Mouse (Mus musculus) lung, embryonic 15.5 days (tissue): ENCODE results near the gene Pakap. TPM values are rescaled to one million over a fixed set of nuclear protein-coding genes. Genes with fewer than 3 reads are reported as not detected.

Experiments
- ATAC-seq: fragments of 200-750 bp; cut with Nextera tagmentation; 2 replicates; pipeline ENCODE4 v1.8.0; 2017; ENCODE audit warnings: moderate number of reproducible peaks, borderline replicate concordance; ENCODE audit not compliant: low FRiP score, low TSS enrichment; ENCODE audit errors: extremely low read depth
- H3K27ac ChIP-seq: fragments of 300-500 bp; sonication (generic); 2 replicates; pipeline ENCODE4 v1.5.1; 2015; ENCODE audit warnings: moderate library complexity, mild to moderate bottlenecking, inconsistent platforms
- H3K27me3 ChIP-seq: fragments of 300-500 bp; sonication (generic); 2 replicates; pipeline ENCODE4 v1.6.1; 2015; ENCODE audit warnings: inconsistent platforms
- H3K36me3 ChIP-seq: fragments of 300-500 bp; sonication (generic); 2 replicates; pipeline ENCODE4 v1.6.1; 2015; ENCODE audit warnings: inconsistent platforms
- H3K4me1 ChIP-seq: fragments of 300-500 bp; sonication (generic); 2 replicates; pipeline ENCODE4 v1.6.1; 2015; ENCODE audit warnings: inconsistent platforms
- H3K4me2 ChIP-seq: fragments of 300-500 bp; sonication (generic); 2 replicates; pipeline ENCODE4 v1.6.1; 2015; ENCODE audit warnings: inconsistent platforms, mild to moderate bottlenecking, moderate library complexity
- H3K4me3 ChIP-seq: fragments of 300-500 bp; sonication (generic); 2 replicates; pipeline ENCODE4 v1.5.1; 2015; ENCODE audit warnings: mild to moderate bottlenecking, inconsistent platforms
- H3K9ac ChIP-seq: fragments of 300-500 bp; sonication (generic); 2 replicates; pipeline ENCODE4 v1.6.1; 2015; ENCODE audit warnings: inconsistent platforms
- H3K9me3 ChIP-seq: fragments of 300-500 bp; sonication (generic); 2 replicates; pipeline ENCODE4 v1.6.1; 2016; ENCODE audit warnings: inconsistent platforms
- WGBS: fragments of 180-500 bp; shearing (Covaris S2); methylation state at CpG from one replicate; pipeline ENCODE4 v1.1.7; 2015; 5-methylcytosine and 5-hydroxymethylcytosine counted together
- polyA plus RNA-seq: library from polyadenylated mRNA; unstranded; fragments of >200 nt; fragmentation: Nextera tagmentation; extraction: Ambion mirVana; gene quantifications from 2 replicates; pipeline ENCODE4 v1.2.1, GENCODE M21; 2015

Gene Pakap
- polyA plus RNA-seq, 1 experiment from 2014 or later = 47.7 TPM

- no peak overlapping the region for H3K27ac ChIP-seq
- no peak for ATAC-seq
- H3K27me3 ChIP-seq = no peaks in the 10 kb centered on the region
- H3K36me3 ChIP-seq = peaks cover 3% of the 10 kb centered on the region; the same call in 1 of the 2 replicates
- H3K9ac ChIP-seq = no peak overlapping the region
- H3K9me3 ChIP-seq = no peaks in the 10 kb centered on the region
- H3K4me1 ChIP-seq = no peaks in the 10 kb centered on the region
- H3K4me3 ChIP-seq = no peak overlapping the region
- no peak overlapping the region for H3K4me2 ChIP-seq
- WGBS = 85% methylated on average over 12 of the region's 12 CpGs
Measured at GRCm38 (mm10) chr4:57656388-57656787, 88.4 kb downstream of the Pakap start.

- Histone ChIP-seq H3K9me3 (no peaks in the 10 kb centered on the region), H3K9ac (no peak overlapping the region), H3K4me1 (no peaks in the 10 kb centered on the region), H3K27ac (no peak overlapping the region), H3K4me2 (no peak overlapping the region), H3K27me3 (no peaks in the 10 kb centered on the region), H3K4me3 (no peak overlapping the region), H3K36me3 (peaks cover 3% of the 10 kb centered on the region; the same call in 1 of the 2 replicates)
- WGBS = 92% methylated on average over 3 of the region's 3 CpGs
- no peak for ATAC-seq
Measured at GRCm38 (mm10) chr4:57656861-57657260, 88.9 kb downstream of the Pakap start.

GRCm38 (mm10) chr4:57660470-57660869, 92.5 kb downstream of the Pakap start:
- no peak overlapping the region for H3K9ac ChIP-seq
- no peak overlapping the region for H3K4me3 ChIP-seq
- 0 out of 2 replicates have a peak, but pooled peaks cover 3% of the 10 kb centered on the region for H3K36me3 ChIP-seq
- no peak overlapping the region for H3K27ac ChIP-seq
- no peak overlapping the region for H3K4me2 ChIP-seq
- ATAC-seq = no peak
- H3K9me3 ChIP-seq = no peaks in the 10 kb centered on the region
- no peaks in the 10 kb centered on the region for H3K4me1 ChIP-seq
- H3K27me3 ChIP-seq = no peaks in the 10 kb centered on the region
- 20% methylated on average over 4 of the region's 4 CpGs for WGBS

DNA sequence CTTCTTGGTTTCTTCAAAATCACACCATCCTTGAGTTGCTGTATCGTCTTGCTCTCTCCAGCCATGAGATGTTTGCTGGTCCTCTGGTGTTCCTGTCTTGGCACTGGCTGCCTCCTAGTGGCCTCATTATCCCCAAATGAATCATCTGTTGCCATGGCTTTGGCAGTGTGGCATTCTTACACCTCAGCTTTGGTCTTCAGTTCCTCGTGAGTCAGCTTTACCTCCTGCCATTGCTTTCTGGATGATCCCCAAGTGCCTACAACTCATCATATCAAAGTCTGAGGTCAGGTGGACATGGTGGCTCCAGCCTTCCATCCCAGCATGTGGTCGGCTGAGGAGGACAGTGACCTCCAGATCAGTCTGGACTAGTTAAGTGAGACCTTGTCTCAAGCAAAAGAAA, 98.1 kb downstream of the Pakap start:
- Histone ChIP-seq H3K36me3 (no peaks in the 10 kb centered on the region), H3K27ac (no peak overlapping the region), H3K4me3 (no peak overlapping the region), H3K27me3 (no peaks in the 10 kb centered on the region), H3K9me3 (no peaks in the 10 kb centered on the region), H3K9ac (no peak overlapping the region), H3K4me1 (no peaks in the 10 kb centered on the region), H3K4me2 (no peak overlapping the region)
- no peak for ATAC-seq
- WGBS = 64% methylated on average over 3 of the region's 3 CpGs

GRCm38 (mm10) chr4:57670813-57671469, 103.0 kb downstream of the Pakap start:
- no peak overlapping the region for H3K9ac ChIP-seq
- H3K9me3 ChIP-seq = no peaks in the 10 kb centered on the region
- WGBS = 44% methylated on average over 7 of the region's 7 CpGs
- H3K36me3 ChIP-seq = no peaks in the 10 kb centered on the region
- H3K4me3 ChIP-seq = no peak overlapping the region
- no peak for ATAC-seq
- no peak overlapping the region for H3K27ac ChIP-seq
- H3K4me2 ChIP-seq = no peak overlapping the region
- peaks cover 30% of the 10 kb centered on the region for H3K4me1 ChIP-seq
- H3K27me3 ChIP-seq = no peaks in the 10 kb centered on the region

GRCm38 (mm10) chr4:57672541-57672940, 104.6 kb downstream of the Pakap start:
- 75% methylated on average over 4 of the region's 4 CpGs for WGBS
- no peaks in the 10 kb centered on the region for H3K27me3 ChIP-seq
- H3K4me1 ChIP-seq = peaks cover 34% of the 10 kb centered on the region
- H3K27ac ChIP-seq = no peak overlapping the region
- no peak overlapping the region for H3K4me2 ChIP-seq
- no peak for ATAC-seq
- H3K36me3 ChIP-seq = no peaks in the 10 kb centered on the region
- no peak overlapping the region for H3K4me3 ChIP-seq
- no peaks in the 10 kb centered on the region for H3K9me3 ChIP-seq
- H3K9ac ChIP-seq = no peak overlapping the region

DNA sequence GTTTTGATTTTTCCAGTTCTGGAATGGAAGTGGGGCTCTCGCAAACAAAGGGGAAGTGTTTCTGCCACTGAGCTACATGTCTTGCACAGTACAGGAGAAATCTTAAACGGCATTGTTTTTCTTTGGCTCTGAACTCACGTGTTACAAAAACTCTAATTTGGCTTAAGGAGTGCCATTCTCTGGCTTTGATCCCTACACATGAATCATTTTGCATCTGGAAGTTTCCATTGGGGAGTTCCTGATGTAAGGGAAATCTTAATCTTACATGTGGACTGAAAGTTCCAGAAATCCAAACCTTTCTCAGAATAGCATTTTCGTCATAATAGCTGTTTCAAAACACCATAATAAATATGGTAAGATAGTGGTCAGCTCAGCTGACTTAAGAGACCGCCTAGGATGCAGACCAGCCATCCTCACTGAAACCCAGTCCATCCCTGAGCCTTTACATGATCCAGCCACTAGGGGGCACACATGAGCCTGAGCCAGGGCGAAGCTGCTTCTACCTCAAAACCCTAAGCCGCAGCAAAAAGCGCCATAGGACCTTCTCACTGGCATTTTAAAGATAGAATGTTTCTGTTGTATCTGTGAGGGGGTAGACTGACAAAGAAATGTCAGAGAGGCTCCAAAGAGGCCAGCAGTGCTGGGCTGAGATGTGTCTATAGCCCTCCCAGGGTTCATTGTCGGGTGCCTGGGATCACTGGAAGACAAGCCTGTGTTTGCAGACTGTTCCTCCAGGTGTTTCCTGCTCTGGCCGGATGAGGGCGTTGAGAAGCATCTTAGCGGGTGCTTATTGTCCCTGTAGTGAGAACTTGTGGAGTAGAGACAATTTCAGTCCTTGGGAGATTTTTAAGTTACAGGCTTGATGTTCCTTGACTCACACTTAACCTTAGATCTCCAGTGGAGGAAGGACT, 105.3 kb downstream of the Pakap start:
- 11% methylated on average over 12 of the region's 12 CpGs for WGBS
- ATAC-seq = no peak; the same call in 1 of the 2 replicates
- Histone ChIP-seq H3K36me3 (no peaks in the 10 kb centered on the region), H3K27me3 (no peaks in the 10 kb centered on the region), H3K9ac (no peak overlapping the region), H3K4me1 (peaks cover 34% of the 10 kb centered on the region), H3K27ac (peak overlapping the region; percentile 60), H3K4me2 (peak overlapping the region; percentile 45; the same call in 1 of the 2 replicates), H3K4me3 (no peak overlapping the region), H3K9me3 (no peaks in the 10 kb centered on the region)

GRCm38 (mm10) chr4:57674351-57674750, 106.4 kb downstream of the Pakap start:
- Histone ChIP-seq H3K9me3 (no peaks in the 10 kb centered on the region), H3K27me3 (no peaks in the 10 kb centered on the region), H3K9ac (no peak overlapping the region), H3K27ac (peak overlapping the region; percentile 60), H3K4me1 (peaks cover 34% of the 10 kb centered on the region), H3K4me2 (peak overlapping the region; percentile 48; the same call in 1 of the 2 replicates), H3K36me3 (no peaks in the 10 kb centered on the region), H3K4me3 (no peak overlapping the region)
- no peak for ATAC-seq
- WGBS = 37% methylated on average over 7 of the region's 7 CpGs

GRCm38 (mm10) chr4:57675387-57675786, 107.4 kb downstream of the Pakap start:
- peaks cover 34% of the 10 kb centered on the region for H3K4me1 ChIP-seq
- WGBS = under 1% methylated on average over 13 of the region's 13 CpGs
- no peaks in the 10 kb centered on the region for H3K9me3 ChIP-seq
- H3K4me3 ChIP-seq = peak overlapping the region; percentile 6; the same call in 1 of the 2 replicates
- peak overlapping the region; percentile 48 for H3K4me2 ChIP-seq
- peak; percentile 87 for ATAC-seq
- no peaks in the 10 kb centered on the region for H3K27me3 ChIP-seq
- no peak overlapping the region for H3K9ac ChIP-seq
- peak overlapping the region; percentile 60 for H3K27ac ChIP-seq
- no peaks in the 10 kb centered on the region for H3K36me3 ChIP-seq

GRCm38 (mm10) chr4:57677916-57678315, 109.9 kb downstream of the Pakap start:
- H3K4me1 ChIP-seq = peaks cover 37% of the 10 kb centered on the region
- no peaks in the 10 kb centered on the region for H3K36me3 ChIP-seq
- no peak overlapping the region for H3K9ac ChIP-seq
- H3K4me2 ChIP-seq = no peak overlapping the region
- ATAC-seq = no peak
- no peaks in the 10 kb centered on the region for H3K27me3 ChIP-seq
- no peak overlapping the region for H3K27ac ChIP-seq
- 44% methylated on average over 12 of the region's 12 CpGs for WGBS
- H3K4me3 ChIP-seq = no peak overlapping the region
- no peaks in the 10 kb centered on the region for H3K9me3 ChIP-seq

DNA sequence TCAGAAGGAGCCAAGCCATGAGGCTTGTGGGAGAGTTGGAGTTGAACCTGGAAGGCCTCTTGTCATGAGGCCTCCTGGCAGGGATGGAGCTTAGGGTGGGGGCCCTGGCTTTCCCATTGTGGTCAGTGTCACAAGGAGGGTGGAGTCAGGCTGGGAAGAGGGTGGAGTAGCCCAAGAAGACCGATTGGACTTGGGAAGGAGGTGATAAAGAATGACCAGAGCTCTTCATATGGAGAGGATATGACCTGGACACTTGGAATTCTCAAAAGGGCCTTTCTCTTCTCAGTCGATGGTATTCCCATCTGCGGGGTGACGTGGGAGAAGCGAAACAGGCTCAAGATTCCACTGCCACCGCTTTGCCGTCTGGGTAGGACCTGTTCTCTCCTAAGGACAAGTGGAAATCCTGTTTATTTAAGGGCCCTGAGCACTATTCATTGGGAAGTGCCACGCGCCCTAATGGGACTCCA, 111.0 kb downstream of the Pakap start:
- no peak for ATAC-seq
- 54% methylated on average over 9 of the region's 9 CpGs for WGBS
- no peak overlapping the region for H3K4me3 ChIP-seq
- H3K9me3 ChIP-seq = no peaks in the 10 kb centered on the region
- H3K9ac ChIP-seq = no peak overlapping the region
- H3K27ac ChIP-seq = peak overlapping the region; percentile 66
- H3K27me3 ChIP-seq = no peaks in the 10 kb centered on the region
- no peaks in the 10 kb centered on the region for H3K36me3 ChIP-seq
- peaks cover 29% of the 10 kb centered on the region for H3K4me1 ChIP-seq
- no peak overlapping the region for H3K4me2 ChIP-seq

GRCm38 (mm10) chr4:57680186-57680585, 112.2 kb downstream of the Pakap start:
- no peak overlapping the region for H3K27ac ChIP-seq
- WGBS = 89% methylated on average over 12 of the region's 12 CpGs

More at GRCm38 (mm10) chr4:57680186-57680585, 112.2 kb downstream of the Pakap start:
- Histone ChIP-seq H3K4me2 (no peak overlapping the region), H3K4me3 (no peak overlapping the region), H3K36me3 (no peaks in the 10 kb centered on the region), H3K9ac (no peak overlapping the region), H3K27me3 (no peaks in the 10 kb centered on the region), H3K4me1 (peaks cover 17% of the 10 kb centered on the region), H3K9me3 (no peaks in the 10 kb centered on the region)
- no peak for ATAC-seq
